Mouse (Mus musculus) hindbrain, embryonic 15.5 days (tissue): ENCODE measurements at regions not wholly inside any gene's neighbourhood (a gene's known extent, or its start where the extent isn't known, plus 50 kb on each side); places are given as distances from the start of the nearest gene placed in this dataset.
"Not testable (repeated sequence)": the region's sequence is repeated elsewhere in the genome, so short reads cannot be mapped to it uniquely, and the experiment has no call there.

Experiments
- ATAC-seq: fragments of 200-750 bp; cut with Nextera tagmentation; 2 replicates; pipeline ENCODE4 v1.8.0; 2017; ENCODE audit warnings: low read depth, moderate number of reproducible peaks, moderate TSS enrichment; ENCODE audit not compliant: low FRiP score
- H3K27ac ChIP-seq: fragments of 300-500 bp; sonication (generic); replicated peaks from 2 replicates; pipeline ENCODE4 v1.5.1; 2015; ENCODE audit warnings: mild to moderate bottlenecking, inconsistent platforms
- H3K27me3 ChIP-seq: fragments of 300-500 bp; sonication (generic); 2 replicates; pipeline ENCODE4 v1.6.1; 2015; ENCODE audit warnings: control low read depth, inconsistent platforms
- H3K36me3 ChIP-seq: fragments of 300-500 bp; sonication (generic); 2 replicates; pipeline ENCODE4 v1.6.1; 2015; ENCODE audit warnings: control low read depth, inconsistent platforms
- H3K4me1 ChIP-seq: fragments of 300-500 bp; sonication (generic); replicated peaks from 2 replicates; pipeline ENCODE4 v1.6.1; 2015; ENCODE audit warnings: control low read depth, inconsistent platforms
- H3K4me2 ChIP-seq: fragments of 300-500 bp; sonication (generic); 2 replicates; pipeline ENCODE4 v1.6.1; 2015; ENCODE audit warnings: moderate library complexity, mild to moderate bottlenecking, inconsistent platforms
- H3K4me3 ChIP-seq: fragments of 300-500 bp; sonication (generic); 2 replicates; pipeline ENCODE4 v1.5.1; 2015; ENCODE audit warnings: mild to moderate bottlenecking, inconsistent platforms
- H3K9ac ChIP-seq: fragments of 300-500 bp; sonication (generic); 2 replicates; pipeline ENCODE4 v1.6.1; 2015; ENCODE audit warnings: inconsistent platforms
- H3K9me3 ChIP-seq: fragments of 300-500 bp; sonication (generic); 2 replicates; pipeline ENCODE4 v1.6.1; 2016; ENCODE audit warnings: control low read depth, inconsistent platforms
- WGBS: fragments of 180-500 bp; shearing (Covaris S2); methylation state at CpG from one replicate; pipeline ENCODE4 v1.1.7; 2015; 5-methylcytosine and 5-hydroxymethylcytosine counted together

DNA sequence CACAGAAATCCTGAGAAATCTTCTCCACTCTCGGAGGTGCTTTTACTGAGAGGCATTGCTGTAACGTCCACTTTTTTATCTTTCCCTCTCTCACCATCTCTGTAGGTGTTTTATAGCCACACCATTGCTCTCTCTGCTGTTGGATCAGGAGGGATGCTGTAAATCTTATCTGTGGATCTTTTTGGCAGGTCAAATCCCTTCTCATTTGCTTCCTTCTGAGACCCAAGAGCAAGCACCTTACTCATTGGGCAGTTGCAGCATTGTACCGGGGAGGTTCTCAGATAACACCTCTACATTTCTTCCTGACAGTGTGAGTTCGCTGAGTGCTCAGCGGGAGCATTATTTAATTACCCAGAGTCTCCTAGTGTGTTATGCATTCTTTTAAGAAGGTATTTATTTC, 75.5 kb upstream of the Acpp start:
- Histone ChIP-seq H3K4me3 (no peak overlapping the region), H3K4me2 (no peak overlapping the region), H3K9me3 (no peaks in the 10 kb centered on the region), H3K27ac (no peak overlapping the region), H3K36me3 (no peaks in the 10 kb centered on the region), H3K9ac (no peak overlapping the region), H3K27me3 (no peaks in the 10 kb centered on the region), H3K4me1 (peaks cover 22% of the 10 kb centered on the region)
- no peak for ATAC-seq
- 45% methylated on average over 5 of the region's 5 CpGs for WGBS

DNA sequence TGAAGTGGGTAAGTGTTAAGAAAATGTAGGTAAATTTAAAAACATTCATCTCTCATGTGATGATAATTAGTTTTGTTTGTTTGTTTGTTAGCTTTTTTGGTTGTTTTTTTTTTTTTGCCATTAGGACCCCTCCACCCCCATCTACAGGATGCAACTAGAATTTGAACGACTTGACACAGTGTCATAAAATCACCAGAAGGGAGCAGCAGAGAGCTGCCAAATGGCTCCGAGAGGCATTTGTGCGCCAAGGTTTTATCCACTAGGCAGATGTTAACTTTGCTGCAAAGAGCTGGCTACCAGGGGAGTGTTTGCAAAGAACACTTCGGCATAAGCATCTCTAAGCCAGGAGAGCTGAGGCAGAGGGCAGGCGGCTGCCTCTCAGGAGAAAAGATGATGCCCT, 72.7 kb upstream of the Acpp start:
- no peaks in the 10 kb centered on the region for H3K36me3 ChIP-seq
- no peak for ATAC-seq
- H3K4me1 ChIP-seq, result peaks cover 26% of the 10 kb centered on the region
- no peak overlapping the region for H3K27ac ChIP-seq
- no peak overlapping the region for H3K9ac ChIP-seq
- H3K4me3 ChIP-seq, result no peak overlapping the region
- no peaks in the 10 kb centered on the region for H3K9me3 ChIP-seq
- 0 out of 2 replicates have a peak, but pooled peaks cover 4% of the 10 kb centered on the region for H3K27me3 ChIP-seq
- WGBS, result 3% methylated on average over 5 of the region's 5 CpGs
- peak overlapping the region; percentile 66 for H3K4me2 ChIP-seq

DNA sequence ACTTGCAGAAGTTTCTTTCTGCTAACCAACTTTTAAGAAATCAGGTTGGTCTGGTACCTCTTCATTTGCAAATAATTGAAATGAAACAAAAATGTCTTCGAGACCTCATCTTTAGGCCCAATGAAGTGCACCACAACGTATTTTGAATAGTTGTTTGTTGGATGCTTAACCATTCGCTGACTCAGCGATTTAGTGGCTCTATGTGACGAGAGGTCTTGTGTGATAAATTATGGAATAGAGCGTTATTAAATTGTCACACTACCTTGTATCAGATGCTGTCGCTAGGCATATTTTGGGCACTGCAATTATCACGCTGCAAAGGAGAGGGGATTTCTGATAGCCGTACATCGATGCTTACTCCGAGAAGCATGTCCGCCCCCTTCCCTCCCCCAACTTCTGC, 71.8 kb upstream of the Acpp start:
- Histone ChIP-seq H3K9ac (peak overlapping the region; percentile 11; the same call in 1 of the 2 replicates), H3K9me3 (no peaks in the 10 kb centered on the region), H3K36me3 (no peaks in the 10 kb centered on the region), H3K4me3 (peak overlapping the region; percentile 40), H3K4me2 (peak overlapping the region; percentile 66), H3K4me1 (peaks cover 26% of the 10 kb centered on the region), H3K27ac (no peak overlapping the region), H3K27me3 (0 out of 2 replicates have a peak, but pooled peaks cover 4% of the 10 kb centered on the region)
- 23% methylated on average over 12 of the region's 12 CpGs for WGBS
- ATAC-seq, result no peak

DNA sequence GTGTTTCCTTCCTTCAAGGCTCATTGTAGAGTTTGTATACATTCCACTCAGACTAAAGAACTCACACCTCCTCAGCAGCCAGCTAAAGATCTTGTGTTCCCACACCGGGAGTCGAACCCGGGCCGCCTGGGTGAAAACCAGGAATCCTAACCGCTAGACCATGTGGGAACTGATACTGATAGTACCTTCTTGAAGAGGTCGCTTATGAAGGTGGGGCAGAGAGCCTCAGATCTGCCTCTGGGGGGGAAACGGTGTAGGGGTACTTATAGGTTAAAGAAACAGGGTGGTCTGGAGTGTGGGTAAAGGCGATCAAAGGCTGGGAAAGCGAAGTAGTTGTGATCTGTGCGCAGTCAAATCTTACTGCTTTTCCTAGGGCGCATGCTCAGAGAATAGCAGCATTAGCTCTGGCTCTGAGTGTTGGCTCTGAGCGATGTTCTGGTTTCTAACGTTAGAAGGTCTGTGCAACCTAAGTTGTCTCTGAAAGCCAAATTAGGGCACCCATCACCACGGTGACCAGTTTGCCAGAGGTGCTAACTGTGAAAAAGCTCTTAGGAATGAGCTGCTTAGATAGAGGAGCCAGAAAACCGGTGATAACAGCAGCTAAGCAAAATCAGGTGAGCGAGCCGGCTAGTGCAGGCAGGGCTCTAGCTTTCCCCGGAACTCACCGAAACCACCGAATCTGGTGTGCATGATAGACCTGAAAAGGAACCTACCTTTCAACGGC, 71.2 kb upstream of the Acpp start:
- Histone ChIP-seq H3K4me2 (peak overlapping the region; percentile 66), H3K9ac (peak overlapping the region; percentile 18; the same call in 1 of the 2 replicates), H3K27me3 (0 out of 2 replicates have a peak, but pooled peaks cover 4% of the 10 kb centered on the region), H3K9me3 (no peaks in the 10 kb centered on the region), H3K27ac (no peak overlapping the region), H3K4me1 (peaks cover 26% of the 10 kb centered on the region), H3K36me3 (no peaks in the 10 kb centered on the region), H3K4me3 (peak overlapping the region; percentile 40)
- WGBS, result 15% methylated on average over 21 of the region's 21 CpGs
- ATAC-seq, result peak; percentile 65; the same call in 1 of the 2 replicates

DNA sequence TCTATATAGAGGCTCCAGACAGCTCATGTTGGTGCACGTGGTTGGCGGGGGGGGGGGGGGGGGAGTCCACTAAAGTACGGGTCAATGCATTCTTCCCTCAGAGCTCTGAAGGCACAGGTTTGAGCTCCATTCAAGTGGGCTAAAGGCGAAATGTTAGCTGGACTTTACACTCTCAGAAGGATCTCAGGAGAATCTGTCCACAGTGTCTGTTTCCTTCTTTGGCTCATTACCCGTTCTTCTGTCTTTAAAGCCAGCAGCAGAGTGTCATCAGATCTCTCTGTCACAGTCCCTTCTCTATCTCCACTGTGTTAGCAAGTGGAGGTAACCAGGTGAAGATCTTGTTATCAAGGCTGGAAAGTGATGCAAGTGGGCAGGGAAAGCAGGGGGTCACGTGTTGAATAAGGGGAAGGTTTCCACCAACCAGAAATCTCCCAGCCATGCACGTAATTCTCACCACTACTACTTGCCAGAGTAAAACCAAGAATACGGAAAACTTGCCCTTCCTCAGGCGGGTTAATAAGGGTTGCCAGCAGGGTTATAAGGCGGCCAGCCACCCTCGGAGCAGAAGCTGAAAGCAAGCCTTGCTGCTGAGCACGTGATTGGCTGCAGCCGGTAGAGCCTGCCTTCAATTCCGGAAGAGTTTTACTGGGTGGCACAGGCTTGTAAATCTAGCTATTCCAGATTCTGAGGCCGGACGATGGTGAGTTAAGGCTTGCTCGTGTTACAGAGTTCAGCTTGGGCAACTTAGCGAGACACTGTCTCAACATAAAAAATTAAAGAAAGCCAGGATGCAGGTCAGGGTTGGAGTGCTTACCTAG, 70.2 kb upstream of the Acpp start:
- 22% methylated on average over 17 of the region's 18 CpGs for WGBS

DNA sequence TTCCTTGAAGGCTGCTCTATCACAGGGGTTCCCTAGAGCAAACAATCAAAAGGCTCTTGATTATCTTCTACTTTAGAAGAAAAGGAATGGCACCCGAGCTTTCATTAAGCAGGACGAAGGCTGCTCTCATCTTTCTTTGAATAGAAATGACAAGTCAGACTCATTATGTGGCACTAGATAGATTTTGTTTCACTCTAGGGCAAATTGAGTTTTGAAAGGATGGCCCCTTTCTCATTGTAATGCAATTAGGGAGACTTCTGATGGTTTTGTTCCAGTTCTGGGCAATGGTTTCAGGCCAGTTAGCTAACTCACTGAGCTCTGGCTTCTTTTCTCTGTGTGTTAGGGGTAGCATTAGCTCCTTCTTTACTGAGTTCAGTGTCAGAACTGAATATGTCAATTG, 69.5 kb upstream of the Acpp start:
- Histone ChIP-seq H3K9me3 (no peaks in the 10 kb centered on the region), H3K4me2 (no peak overlapping the region), H3K27ac (no peak overlapping the region), H3K9ac (no peak overlapping the region), H3K36me3 (no peaks in the 10 kb centered on the region), H3K4me3 (no peak overlapping the region), H3K4me1 (peaks cover 26% of the 10 kb centered on the region), H3K27me3 (0 out of 2 replicates have a peak, but pooled peaks cover 4% of the 10 kb centered on the region)
- WGBS, result 24% methylated on average over 2 of the region's 2 CpGs
- ATAC-seq, result no peak

More for the DNA sequence above, 70.2 kb upstream of the Acpp start:
- peak overlapping the region; percentile 40 for H3K4me3 ChIP-seq
- no peaks in the 10 kb centered on the region for H3K9me3 ChIP-seq
- 0 out of 2 replicates have a peak, but pooled peaks cover 4% of the 10 kb centered on the region for H3K27me3 ChIP-seq
- H3K9ac ChIP-seq, result no peak overlapping the region
- H3K36me3 ChIP-seq, result no peaks in the 10 kb centered on the region
- H3K4me2 ChIP-seq, result peak overlapping the region; percentile 66
- H3K27ac ChIP-seq, result no peak overlapping the region
- no peak for ATAC-seq
- peaks cover 26% of the 10 kb centered on the region for H3K4me1 ChIP-seq

DNA sequence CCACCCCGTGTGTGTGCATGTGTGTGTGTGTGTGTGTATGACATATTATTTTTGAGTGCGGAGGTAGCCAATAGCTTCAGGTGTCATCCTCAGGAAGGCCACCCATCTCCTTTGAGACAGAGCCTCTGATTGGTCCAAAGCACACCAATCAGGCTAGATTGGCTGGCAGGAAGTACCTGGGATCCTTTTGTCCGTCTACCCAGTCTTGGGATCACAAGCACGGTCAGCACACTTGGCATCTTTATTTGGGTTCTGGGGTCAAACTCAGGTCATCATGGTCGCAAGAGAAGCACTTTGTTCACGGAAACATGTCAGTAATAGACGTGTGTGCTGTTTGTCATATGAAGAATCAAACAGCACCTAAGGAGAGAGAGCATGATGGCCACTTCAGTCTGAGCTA, 68.9 kb upstream of the Acpp start:
- Histone ChIP-seq H3K4me3 (no peak overlapping the region), H3K27me3 (0 out of 2 replicates have a peak, but pooled peaks cover 4% of the 10 kb centered on the region), H3K27ac (no peak overlapping the region), H3K9ac (no peak overlapping the region), H3K4me2 (no peak overlapping the region), H3K4me1 (peaks cover 26% of the 10 kb centered on the region), H3K36me3 (no peaks in the 10 kb centered on the region), H3K9me3 (no peaks in the 10 kb centered on the region)
- WGBS, result 75% methylated on average over 7 of the region's 7 CpGs
- ATAC-seq, result no peak

DNA sequence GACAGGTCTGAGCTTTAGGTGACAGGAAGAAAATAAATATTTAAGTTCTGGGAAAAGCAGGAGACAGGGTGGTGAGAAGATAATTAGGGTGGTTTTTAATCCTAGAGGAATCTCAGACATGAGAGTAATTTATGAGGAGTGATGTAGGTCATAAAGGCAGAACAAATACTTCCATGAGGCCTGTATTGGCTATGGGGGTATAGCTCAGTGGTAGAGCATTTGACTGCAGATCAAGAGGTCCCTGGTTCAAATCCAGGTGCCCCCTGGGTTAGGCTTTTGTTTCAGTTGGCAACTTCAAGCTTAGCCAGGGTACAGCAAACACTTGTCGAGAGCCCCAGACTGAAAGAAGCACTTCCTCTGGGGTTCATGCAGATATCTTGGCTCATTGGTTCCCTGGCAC, 66.3 kb upstream of the Acpp start:
- no peak overlapping the region for H3K4me2 ChIP-seq
- H3K27ac ChIP-seq, result no peak overlapping the region
- H3K27me3 ChIP-seq, result 0 out of 2 replicates have a peak, but pooled peaks cover 4% of the 10 kb centered on the region
- 46% methylated on average over 1 of the region's 1 CpGs for WGBS
- peaks cover 10% of the 10 kb centered on the region; the same call in 1 of the 2 replicates for H3K4me1 ChIP-seq
- ATAC-seq, result no peak
- H3K9ac ChIP-seq, result no peak overlapping the region
- H3K4me3 ChIP-seq, result no peak overlapping the region
- no peaks in the 10 kb centered on the region for H3K9me3 ChIP-seq
- no peaks in the 10 kb centered on the region for H3K36me3 ChIP-seq

DNA sequence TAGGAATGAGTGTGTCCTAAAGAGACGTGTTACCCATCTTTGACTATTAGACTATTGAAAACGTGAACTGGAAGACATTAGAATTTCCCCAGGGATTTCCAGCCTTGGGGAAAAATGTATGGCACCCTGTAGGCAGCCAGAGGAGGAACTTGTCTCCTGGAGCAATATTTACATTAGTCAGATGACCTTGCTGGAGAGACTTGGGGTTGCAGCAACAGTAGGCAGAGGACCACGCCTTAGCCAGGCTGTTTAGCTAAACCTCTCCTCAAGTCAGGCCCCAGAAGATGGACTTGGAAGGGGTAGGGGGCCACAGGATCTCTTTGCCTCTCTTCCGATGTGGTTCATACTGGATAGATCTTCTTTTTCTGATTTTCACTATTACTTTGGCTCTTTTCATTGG, 64.1 kb upstream of the Acpp start:
- Histone ChIP-seq H3K4me2 (no peak overlapping the region), H3K9ac (no peak overlapping the region), H3K9me3 (no peaks in the 10 kb centered on the region), H3K36me3 (no peaks in the 10 kb centered on the region), H3K4me3 (no peak overlapping the region), H3K4me1 (no peaks in the 10 kb centered on the region), H3K27ac (no peak overlapping the region), H3K27me3 (0 out of 2 replicates have a peak, but pooled peaks cover 2% of the 10 kb centered on the region)
- ATAC-seq, result no peak
- 83% methylated on average over 4 of the region's 4 CpGs for WGBS

DNA sequence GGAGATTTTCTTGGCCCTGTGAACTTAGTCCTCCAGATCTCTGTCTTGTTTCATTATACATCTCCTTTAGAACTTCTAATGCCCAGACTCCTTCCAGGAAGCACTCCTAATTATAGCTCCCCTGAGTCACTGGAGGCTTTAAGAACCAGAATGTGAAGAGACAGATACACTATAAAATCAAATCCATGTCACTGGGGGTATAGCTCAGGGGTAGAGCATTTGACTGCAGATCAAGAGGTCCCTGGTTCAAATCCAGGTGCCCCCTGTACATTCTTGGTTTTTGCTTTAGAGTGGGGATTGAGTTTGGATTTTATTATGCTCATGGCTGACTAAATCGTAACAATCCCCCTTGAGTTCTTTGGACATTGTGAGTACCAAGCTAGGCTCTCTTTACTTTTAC, 62.4 kb upstream of the Acpp start:
- Histone ChIP-seq H3K27ac (no peak overlapping the region), H3K4me2 (no peak overlapping the region), H3K4me3 (no peak overlapping the region), H3K9ac (no peak overlapping the region), H3K27me3 (no peaks in the 10 kb centered on the region), H3K36me3 (no peaks in the 10 kb centered on the region), H3K9me3 (no peaks in the 10 kb centered on the region), H3K4me1 (no peaks in the 10 kb centered on the region)
- ATAC-seq, result no peak
- 92% methylated on average over 1 of the region's 1 CpGs for WGBS

DNA sequence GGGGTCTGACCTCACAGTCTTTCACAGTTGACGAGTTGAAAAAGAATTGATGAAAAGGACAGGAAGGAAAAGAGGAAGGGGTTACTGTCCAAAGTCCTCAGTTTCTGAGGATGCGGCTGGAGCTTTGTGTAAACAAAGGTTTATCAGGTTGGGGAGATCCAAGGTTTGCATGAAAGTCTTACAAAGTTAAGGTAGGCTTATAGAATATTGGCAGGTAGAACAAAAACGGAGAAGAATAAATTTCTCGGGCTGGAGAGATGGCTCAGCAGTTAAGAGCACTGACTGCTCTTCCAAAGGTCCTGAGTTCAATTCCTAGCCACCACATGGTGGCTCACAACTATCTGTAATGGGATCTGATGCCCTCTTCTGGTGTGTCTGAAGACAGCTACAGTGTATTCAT, 60.9 kb upstream of the Acpp start:
- ATAC-seq, H3K27me3 ChIP-seq, H3K36me3 ChIP-seq: not testable (repeated sequence)

DNA sequence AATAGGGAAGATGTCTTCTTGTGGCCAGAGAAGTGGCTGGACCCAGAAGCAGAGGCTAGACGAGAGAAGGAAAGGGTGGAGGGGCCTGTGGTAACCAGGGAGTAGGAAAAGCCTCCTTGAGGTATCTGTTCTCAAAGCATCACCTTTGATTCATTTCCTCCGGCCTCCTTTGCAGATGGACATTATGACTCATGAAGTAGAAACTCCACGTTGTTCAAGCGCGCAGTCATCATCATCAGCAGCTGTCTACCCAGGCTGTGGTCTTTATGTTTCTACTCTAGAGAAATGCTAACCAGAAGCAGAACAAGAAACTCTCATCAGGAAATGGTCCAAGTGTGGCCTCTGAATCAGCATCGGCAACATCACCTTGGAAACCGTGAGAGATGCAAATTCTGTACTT, 50.3 kb upstream of the Acpp start:
- Histone ChIP-seq H3K4me3 (no peak overlapping the region), H3K4me2 (no peak overlapping the region), H3K36me3 (no peaks in the 10 kb centered on the region), H3K9me3 (no peaks in the 10 kb centered on the region), H3K9ac (no peak overlapping the region), H3K4me1 (no peaks in the 10 kb centered on the region), H3K27me3 (no peaks in the 10 kb centered on the region), H3K27ac (no peak overlapping the region)
- ATAC-seq, result no peak
- WGBS, result 91% methylated on average over 7 of the region's 7 CpGs

More for the DNA sequence above, 60.9 kb upstream of the Acpp start:
- H3K9me3 ChIP-seq, H3K4me2 ChIP-seq, H3K4me3 ChIP-seq, H3K9ac ChIP-seq, H3K4me1 ChIP-seq, H3K27ac ChIP-seq: not testable (repeated sequence)
- 78% methylated on average over 4 of the region's 4 CpGs for WGBS
